Mouse (Mus musculus) heart, adult 2 months (tissue): ENCODE measurements around the gene Bmp2k.

Experiments
- CTCF ChIP-seq: fragments of 200-600 bp; IDR thresholded peaks from 2 replicates; pipeline ENCODE4 v1.8.1; 2022; ENCODE audit warnings: antibody characterized with exemption, mild to moderate bottlenecking, moderate library complexity
- EP300 ChIP-seq: fragments of 200-500 bp; IDR thresholded peaks from 2 replicates; pipeline ENCODE4 v1.6.1; 2011; ENCODE audit warnings: low read depth, low read length, control low read depth; ENCODE audit not compliant: insufficient read depth
- POLR2A ChIP-seq: fragments of 200-500 bp; IDR thresholded peaks from 2 replicates; pipeline ENCODE4 v1.6.1; 2011; ENCODE audit warnings: mild to moderate bottlenecking, low read depth, low read length, control low read depth; ENCODE audit not compliant: insufficient read depth

DNA sequence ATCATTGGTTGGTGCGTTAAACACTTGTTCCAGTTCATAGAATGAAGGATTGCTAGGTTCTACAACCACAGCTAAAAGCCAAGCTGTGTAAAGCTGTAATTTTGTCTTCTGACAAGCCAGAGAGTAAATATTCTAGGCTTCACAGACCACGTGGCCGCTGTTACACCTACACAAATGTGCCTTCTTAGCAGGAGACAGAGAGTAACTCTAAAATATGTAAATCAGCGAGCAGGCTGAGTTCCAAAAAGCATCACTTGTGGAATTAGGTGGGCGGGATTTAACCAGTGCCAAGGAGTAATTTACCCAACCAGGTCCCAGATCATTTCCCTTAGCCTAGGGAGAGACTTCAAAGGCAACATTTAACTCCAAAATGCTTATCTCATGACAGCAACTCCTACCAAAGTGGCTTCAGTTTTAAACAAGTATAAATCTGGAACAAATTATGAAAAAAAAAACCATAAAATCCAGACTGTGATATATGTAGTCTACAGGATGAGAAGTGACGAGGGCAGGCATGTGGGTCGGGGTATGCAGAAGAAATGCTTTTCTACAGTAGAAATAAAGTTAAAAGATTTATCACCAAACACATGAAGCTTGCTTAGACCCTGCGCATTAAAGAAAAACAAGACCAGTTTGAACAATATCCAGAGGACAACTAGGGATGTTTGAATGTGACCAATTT lies 35.1 kb upstream of the Bmp2k start:
- TF ChIP-seq CTCF: no peak
- TF ChIP-seq POLR2A: no peak
- TF ChIP-seq EP300: no peak
